Mouse (Mus musculus): ENCODE data around the gene Spg21. TPM values are rescaled to one million over a fixed set of nuclear protein-coding genes. Genes with fewer than 3 reads are reported as not detected.

Spg21 gene
- polyA plus RNA-seq, 2 experiments: 6.9 to 28.0 TPM

- no peak overlapping the region for H3K9ac ChIP-seq (replicated peaks)
- peaks cover 4% of the 10 kb centered on the region in 2 experiments; a peak in 1 of 4 replicates for H3K4me1 ChIP-seq (replicated peaks; ENCODE audit: control insufficient read depth in 2 of 2, insufficient read depth in 2 of 2, low read length in 1 of 2)
- WGBS (ENCODE audit: insufficient replicate concordance): 1% methylated on average over 3 of the region's 3 CpGs
- H3K36me3 ChIP-seq (replicated peaks; ENCODE audit: control insufficient read depth, insufficient read depth, low read depth): no peaks in the 10 kb centered on the region
- no peaks in the 10 kb centered on the region for H3K9me3 ChIP-seq (ENCODE audit: control insufficient read depth, low read length)
- no peaks in the 10 kb centered on the region for H3K27me3 ChIP-seq (ENCODE audit: control insufficient read depth, insufficient read depth, low read length)
- no peak overlapping the region for H3K27ac ChIP-seq
- no peak for ATAC-seq (ENCODE audit: insufficient read depth)
- TF ChIP-seq CTCF (IDR thresholded peaks at IDR 0.05; ENCODE audit: low read depth) (peak; percentile 92), EP300 (IDR thresholded peaks at IDR 0.05; ENCODE audit: low read depth) (no peak)
- H3K4me3 ChIP-seq (ENCODE audit: insufficient read depth in 1 of 2, low read depth in 2 of 2, low read length in 2 of 2): no peak overlapping the region
- peak; percentile 52 to 63 (median 57) for DNase-seq (ENCODE audit: low read depth in 3 of 3, low spot score in 3 of 3)
- no peak overlapping the region for H3K4me2 ChIP-seq (ENCODE audit: low read depth)
Observed at GRCm38 (mm10) chr9:65432236-65432635, 28.5 kb upstream of the Spg21 start.

- Histone ChIP-seq H3K9ac (replicated peaks) (no peak overlapping the region), H3K27ac (no peak overlapping the region)
Observed at GRCm38 (mm10) chr9:65434140-65434539, 26.6 kb upstream of the Spg21 start.

GRCm38 (mm10) chr9:65435211-65435610 lies 25.5 kb upstream of the Spg21 start:
- H3K9ac ChIP-seq (replicated peaks): no peak overlapping the region
- H3K36me3 ChIP-seq (replicated peaks; ENCODE audit: control insufficient read depth, insufficient read depth, low read depth): no peaks in the 10 kb centered on the region
- no peaks in the 10 kb centered on the region for H3K9me3 ChIP-seq (ENCODE audit: control insufficient read depth, low read length)
- DNase-seq (ENCODE audit: low read depth in 3 of 3, low spot score in 3 of 3) (no peak), ATAC-seq (ENCODE audit: insufficient read depth) (no peak)
- 62% methylated on average over 4 of the region's 4 CpGs for WGBS (ENCODE audit: insufficient replicate concordance)
- peaks cover 4% of the 10 kb centered on the region in 2 experiments; a peak in 1 of 4 replicates for H3K4me1 ChIP-seq (replicated peaks; ENCODE audit: control insufficient read depth in 2 of 2, insufficient read depth in 2 of 2, low read length in 1 of 2)
- no peaks in the 10 kb centered on the region for H3K27me3 ChIP-seq (ENCODE audit: control insufficient read depth, insufficient read depth, low read length)
- no peak overlapping the region; the same call in 1 of the 2 replicates for H3K4me2 ChIP-seq (ENCODE audit: low read depth)
- TF ChIP-seq EP300 (IDR thresholded peaks at IDR 0.05; ENCODE audit: low read depth) (no peak), CTCF (IDR thresholded peaks at IDR 0.05; ENCODE audit: low read depth) (no peak)
- H3K27ac ChIP-seq: no peak overlapping the region
- H3K4me3 ChIP-seq (ENCODE audit: insufficient read depth in 1 of 2, low read depth in 2 of 2, low read length in 2 of 2): no peak overlapping the region

More at GRCm38 (mm10) chr9:65434140-65434539, 26.6 kb upstream of the Spg21 start:
- WGBS (ENCODE audit: insufficient replicate concordance): 41% methylated on average over 5 of the region's 5 CpGs
- ATAC-seq (ENCODE audit: insufficient read depth) (no peak), DNase-seq (ENCODE audit: low read depth in 3 of 3, low spot score in 3 of 3) (peak; percentile 36 to 46 (median 45))
- Histone ChIP-seq H3K4me2 (ENCODE audit: low read depth) (no peak overlapping the region), H3K9me3 (ENCODE audit: control insufficient read depth, low read length) (no peaks in the 10 kb centered on the region), H3K27me3 (ENCODE audit: control insufficient read depth, insufficient read depth, low read length) (no peaks in the 10 kb centered on the region), H3K4me3 (ENCODE audit: insufficient read depth in 1 of 2, low read depth in 2 of 2, low read length in 2 of 2) (no peak overlapping the region), H3K4me1 (replicated peaks; ENCODE audit: control insufficient read depth in 2 of 2, insufficient read depth in 2 of 2, low read length in 1 of 2) (peaks cover 4% of the 10 kb centered on the region in 2 experiments; a peak in 1 of 4 replicates), H3K36me3 (replicated peaks; ENCODE audit: control insufficient read depth, insufficient read depth, low read depth) (no peaks in the 10 kb centered on the region)
- TF ChIP-seq CTCF (IDR thresholded peaks at IDR 0.05; ENCODE audit: low read depth) (peak; percentile 88), EP300 (IDR thresholded peaks at IDR 0.05; ENCODE audit: low read depth) (no peak)

- WGBS (ENCODE audit: insufficient replicate concordance): under 1% methylated on average over 54 of the region's 54 CpGs
- H3K27me3 ChIP-seq (ENCODE audit: control insufficient read depth, insufficient read depth, low read length): no peaks in the 10 kb centered on the region
- no peak within 1 kb of the TSS for H3K27ac ChIP-seq
- DNase-seq (ENCODE audit: low read depth in 3 of 3, low spot score in 3 of 3) (peak; percentile 85 to 92 (median 85)), ATAC-seq (ENCODE audit: insufficient read depth) (peak; percentile 93)
- H3K4me3 ChIP-seq (ENCODE audit: insufficient read depth in 1 of 2, low read depth in 2 of 2, low read length in 2 of 2): peak within 1 kb of the TSS; percentile 73 to 80
- TF ChIP-seq EP300 (IDR thresholded peaks at IDR 0.05; ENCODE audit: low read depth) (no peak), CTCF (IDR thresholded peaks at IDR 0.05; ENCODE audit: low read depth) (no peak)
- H3K9ac ChIP-seq (replicated peaks): peak within 1 kb of the TSS; percentile 76
- H3K4me1 ChIP-seq (replicated peaks; ENCODE audit: control insufficient read depth in 2 of 2, insufficient read depth in 2 of 2, low read length in 1 of 2): peaks cover 4% of the 10 kb centered on the region in 2 experiments; a peak in 1 of 4 replicates
- H3K36me3 ChIP-seq (replicated peaks; ENCODE audit: control insufficient read depth, insufficient read depth, low read depth): no peaks in the 10 kb centered on the region
- H3K9me3 ChIP-seq (ENCODE audit: control insufficient read depth, low read length): no peaks in the 10 kb centered on the region
- peak within 1 kb of the TSS; percentile 75 for H3K4me2 ChIP-seq (ENCODE audit: low read depth)
Observed at GRCm38 (mm10) chr9:65435671-65436301, 25.0 kb upstream of the Spg21 start, which contains the start of gene Mtfmt. TSS of gene Mtfmt (plus strand) at chr9:65435782.

GRCm38 (mm10) chr9:65444692-65445091 lies 16.1 kb upstream of the Spg21 start:
- DNase-seq (ENCODE audit: low read depth in 3 of 3, low spot score in 3 of 3) (no peak), ATAC-seq (ENCODE audit: insufficient read depth) (no peak)
- Histone ChIP-seq H3K9ac (replicated peaks) (no peak overlapping the region), H3K9me3 (ENCODE audit: control insufficient read depth, low read length) (no peaks in the 10 kb centered on the region), H3K36me3 (replicated peaks; ENCODE audit: control insufficient read depth, insufficient read depth, low read depth) (peaks cover 17% of the 10 kb centered on the region), H3K4me3 (ENCODE audit: insufficient read depth in 1 of 2, low read depth in 2 of 2, low read length in 2 of 2) (no peak overlapping the region), H3K4me2 (ENCODE audit: low read depth) (no peak overlapping the region), H3K27me3 (ENCODE audit: control insufficient read depth, insufficient read depth, low read length) (no peaks in the 10 kb centered on the region), H3K4me1 (replicated peaks; ENCODE audit: control insufficient read depth in 2 of 2, insufficient read depth in 2 of 2, low read length in 1 of 2) (no peaks in the 10 kb centered on the region), H3K27ac (no peak overlapping the region)
- 87% methylated on average over 4 of the region's 4 CpGs for WGBS (ENCODE audit: insufficient replicate concordance)
- TF ChIP-seq CTCF (IDR thresholded peaks at IDR 0.05; ENCODE audit: low read depth): no peak
- TF ChIP-seq EP300 (IDR thresholded peaks at IDR 0.05; ENCODE audit: low read depth): no peak

All from liver, embryonic 14.5 days (tissue).